In genomic region chr11:32736371-32736770, GRCm38 (mm10) we compare ENCODE assay signal across 26 mouse cellular contexts.
A peak's percentile ranks its signal among the peaks of the same experiment; 100 is the strongest.
DNase-seq lines count a peak whose midpoint lies in the region; ATAC-seq and TF ChIP-seq lines count a peak whose summit lies in the region.
"Had no signal": no experiment of that assay in that cellular context is flagged by ENCODE, and none has a peak within 500 bp of the region (broad histone marks: within the 10 kb centered on the region; RNA-seq: fewer than 3 reads in every experiment).

No protein-coding gene starts in this region.

- peaks cover 7% of the 10 kb centered on the region; the same call in 1 of the 2 replicates for H3K4me1 ChIP-seq in forebrain, embryonic 16.5 days (replicated peaks; ENCODE audit: control insufficient read depth, insufficient read depth, low read length)
- no peaks in the 10 kb centered on the region for H3K4me1 ChIP-seq in forebrain, embryonic 12.5 days
- no peaks in the 10 kb centered on the region for H3K4me1 ChIP-seq in heart, embryonic 10.5 days
- H3K4me1 ChIP-seq: heart, embryonic 13.5 days; liver, embryonic 15.5 days; lung, embryonic 15.5 days had no signal

- 0 out of 2 replicates have a peak, but pooled peaks have one; percentile 10 for ATAC-seq in forebrain, embryonic 16.5 days
- ATAC-seq in forebrain, embryonic 12.5 days (ENCODE audit: low FRiP score) = no peak
- ATAC-seq: intestine, embryonic 16.5 days; Patski had no signal

- no peaks in the 10 kb centered on the region for H3K79me2 ChIP-seq in myocyte (ENCODE audit: control insufficient read depth, insufficient read depth)

- no peak overlapping the region for H3K27ac ChIP-seq in forebrain, embryonic 16.5 days (ENCODE audit: low read length)
- H3K27ac ChIP-seq in forebrain, embryonic 12.5 days = no peak overlapping the region
- H3K27ac ChIP-seq in heart, embryonic 10.5 days = no peak overlapping the region
- H3K27ac ChIP-seq: heart, adult 2 months; heart, embryonic 13.5 days; liver, embryonic 15.5 days; lung, embryonic 15.5 days had no signal

- no peaks in the 10 kb centered on the region for H3K9me3 ChIP-seq in forebrain, embryonic 16.5 days (ENCODE audit: control insufficient read depth, low read length)
- H3K9me3 ChIP-seq in forebrain, embryonic 12.5 days = no peaks in the 10 kb centered on the region
- no peaks in the 10 kb centered on the region for H3K9me3 ChIP-seq in heart, embryonic 10.5 days
- H3K9me3 ChIP-seq: liver, embryonic 15.5 days; lung, embryonic 15.5 days had no signal

- no peak overlapping the region for H3K4me3 ChIP-seq in forebrain, embryonic 16.5 days (replicated peaks; ENCODE audit: low read length)
- H3K4me3 ChIP-seq in forebrain, embryonic 12.5 days (replicated peaks) = no peak overlapping the region
- H3K4me3 ChIP-seq in heart, embryonic 10.5 days = no peak overlapping the region
- H3K4me3 ChIP-seq in myocyte = no peak overlapping the region
- H3K4me3 ChIP-seq: heart, adult 2 months; heart, embryonic 13.5 days; liver, embryonic 15.5 days; lung, embryonic 15.5 days had no signal

- H3K27me3 ChIP-seq in forebrain, embryonic 16.5 days (replicated peaks; ENCODE audit: control insufficient read depth, insufficient read depth, low read length) = no peaks in the 10 kb centered on the region
- H3K27me3 ChIP-seq in forebrain, embryonic 12.5 days = no peaks in the 10 kb centered on the region
- no peaks in the 10 kb centered on the region for H3K27me3 ChIP-seq in heart, embryonic 10.5 days (ENCODE audit: insufficient read depth, poor library complexity, severe bottlenecking)
- no peaks in the 10 kb centered on the region for H3K27me3 ChIP-seq in myocyte (ENCODE audit: control insufficient read depth, insufficient read depth, insufficient read length)
- H3K27me3 ChIP-seq: heart, embryonic 13.5 days; liver, embryonic 15.5 days; lung, embryonic 15.5 days; Patski had no signal

- H3K4me2 ChIP-seq in forebrain, embryonic 16.5 days (ENCODE audit: low read length) = no peak overlapping the region
- H3K4me2 ChIP-seq in forebrain, embryonic 12.5 days = no peak overlapping the region
- no peak overlapping the region for H3K4me2 ChIP-seq in myocyte (ENCODE audit: low read depth)
- H3K4me2 ChIP-seq: heart, embryonic 13.5 days; liver, embryonic 15.5 days; lung, embryonic 15.5 days had no signal

- no peak overlapping the region for H3ac ChIP-seq in myocyte (ENCODE audit: control insufficient read depth, insufficient read length)

- H3K9ac ChIP-seq in forebrain, embryonic 16.5 days (replicated peaks; ENCODE audit: low read depth, low read length) = no peak overlapping the region
- H3K9ac ChIP-seq in forebrain, embryonic 12.5 days = no peak overlapping the region
- H3K9ac ChIP-seq: heart, embryonic 13.5 days; liver, embryonic 15.5 days; lung, embryonic 15.5 days had no signal

- WGBS in forebrain, embryonic 16.5 days = 74% methylated on average over 2 of the region's 2 CpGs
- 93% methylated on average over 2 of the region's 2 CpGs for WGBS in forebrain, embryonic 12.5 days
- WGBS in heart, embryonic 10.5 days = 76% methylated on average over 2 of the region's 2 CpGs

- DNase-seq in heart, embryonic 10.5 days (ENCODE audit: low spot score) = peak; percentile 64
- DNase-seq in heart, postnatal 10 days = no peak
- DNase-seq in gastrocnemius, adult 8-10 months (ENCODE audit: low spot score in 2 of 2) = peak; percentile 15 to 38
- DNase-seq in right cerebral cortex, adult 2 months (ENCODE audit: low spot score in 2 of 2) = no peak
- DNase-seq: adrenal gland, postnatal 10 days; cerebellum, adult 8-10 months; cerebellum, postnatal 25 days; heart, adult 2 months; heart, postnatal 14 days; kidney, adult 9 months; kidney, postnatal 10 days; layer of hippocampus, postnatal 36 days; left cerebral cortex, postnatal 4 days; midbrain, embryonic 14.5 days; right cerebral cortex, adult 18-20 months; right cerebral cortex, postnatal 4 days; thymus, adult 2 months; thymus, postnatal 36 days had no signal

- peaks cover 23% of the 10 kb centered on the region for H3K36me3 ChIP-seq in forebrain, embryonic 16.5 days (ENCODE audit: control insufficient read depth, insufficient read depth)
- H3K36me3 ChIP-seq in forebrain, embryonic 12.5 days (replicated peaks) = peaks cover 84% of the 10 kb centered on the region
- H3K36me3 ChIP-seq in heart, embryonic 10.5 days = peaks cover 93% of the 10 kb centered on the region
- peaks cover 70% of the 10 kb centered on the region for H3K36me3 ChIP-seq in myocyte (ENCODE audit: control insufficient read depth, insufficient read depth)

- TF ChIP-seq POLR2A in myocyte (IDR thresholded peaks at IDR 0.05; ENCODE audit: insufficient read length, low read depth) = no peak

- intact Hi-C loops in heart, postnatal 10 days (cut with DNase I) = no loop called here

TF ChIP-seq in myocyte, 11 proteins besides CTCF, POLR2A, EP300 and RAD21:
- TF ChIP-seq MYOD1 (IDR thresholded peaks at IDR 0.05; ENCODE audit: control insufficient read depth in 1 of 3, insufficient read length in 2 of 3, low read depth in 2 of 3) (peak; percentile 42 to 99 (median 96)), CEBPB (IDR thresholded peaks at IDR 0.05; ENCODE audit: insufficient read depth, poor library complexity, severe bottlenecking) (no peak), TCF12 (IDR thresholded peaks at IDR 0.05; ENCODE audit: insufficient read depth, poor library complexity, severe bottlenecking) (peak; percentile 55), MYOG (IDR thresholded peaks at IDR 0.05; ENCODE audit: control insufficient read depth in 1 of 3, insufficient read depth in 1 of 3, insufficient read length in 2 of 3, low read depth in 2 of 3) (peak in 2 of 3 experiments; percentile 28 to 78)

Comparison
In these comparisons a context has a peak if more than half of its experiments do, and no peak if none do; other contexts are left out.
1. DNase-seq: peak in heart, embryonic 10.5 days (single experiment) and gastrocnemius, adult 8-10 months (2 of 2); none in heart, postnatal 10 days (0 of 2) and right cerebral cortex, adult 2 months (0 of 2).